Mouse (Mus musculus) T-cell, adult 2 months (primary cell): ENCODE results near the gene Lypd5.
A peak's percentile ranks its signal among the peaks of the same experiment; 100 is the strongest.

ENCODE experiments used
- DNase-seq: peaks from one replicate; pipeline ENCODE4 v3.0.0; 2022; ENCODE audit warnings: low spot score

The Lypd5 gene

DNA sequence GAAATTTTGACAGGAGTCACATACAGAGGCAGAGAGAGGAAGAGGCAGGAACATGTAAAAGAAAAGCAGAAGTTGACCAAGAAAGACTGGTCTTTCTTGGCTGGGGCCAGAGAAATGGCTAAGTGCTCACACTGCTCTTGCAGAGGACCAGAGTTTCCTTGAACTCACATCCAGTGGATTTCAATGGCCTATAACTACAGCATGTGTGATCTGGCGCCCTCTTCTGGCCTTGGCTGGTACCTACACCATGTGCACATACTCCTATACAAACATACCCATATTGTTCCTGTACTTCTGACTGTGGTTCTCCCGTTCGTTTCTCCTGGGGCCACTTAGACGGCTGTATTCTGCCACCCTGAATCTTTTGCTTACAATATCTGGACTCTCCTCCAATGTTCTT is 12.0 kb downstream of the Lypd5 start:
- no peak for DNase-seq

DNA sequence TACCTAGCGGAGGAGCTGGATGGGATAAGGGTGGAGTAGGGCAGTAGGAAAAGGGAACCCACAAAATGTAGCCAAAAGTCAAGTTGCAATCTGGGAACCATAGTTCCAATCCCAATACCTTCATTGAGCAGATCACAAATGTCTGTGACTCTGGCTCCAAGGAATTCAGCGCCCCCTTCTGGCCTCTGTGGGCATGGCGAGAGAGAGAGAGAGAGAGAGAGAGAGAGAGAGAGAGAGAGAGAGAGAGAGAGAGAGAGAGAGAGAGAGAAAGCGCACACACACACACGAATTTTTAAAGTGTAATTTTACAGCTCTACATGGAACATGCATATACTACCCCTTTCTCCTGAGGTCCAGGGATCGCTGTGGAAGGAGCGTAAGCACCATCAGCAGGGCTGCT is 14.2 kb downstream of the Lypd5 start:
- peak; percentile 65 for DNase-seq

DNA sequence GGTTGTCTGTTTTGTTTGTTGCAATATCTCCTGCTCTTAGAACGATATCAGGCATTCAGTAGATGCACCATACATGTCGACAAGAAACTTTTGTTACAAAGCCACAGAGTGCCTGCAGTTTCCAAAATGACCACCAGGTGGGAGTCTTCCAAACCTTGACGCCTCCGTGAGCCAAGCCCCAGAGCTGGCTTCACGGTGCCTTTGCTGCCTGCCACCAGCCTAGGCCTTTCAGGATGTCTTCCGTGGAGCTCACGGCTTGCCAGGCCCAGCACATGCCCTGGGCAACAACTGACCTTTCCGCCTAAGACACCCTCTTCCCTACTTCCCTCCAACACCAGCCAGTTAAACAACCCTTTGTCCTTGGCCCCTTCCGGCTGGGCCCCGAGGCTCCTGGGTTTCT is 15.8 kb downstream of the Lypd5 start:
- peak; percentile 87 for DNase-seq

DNA sequence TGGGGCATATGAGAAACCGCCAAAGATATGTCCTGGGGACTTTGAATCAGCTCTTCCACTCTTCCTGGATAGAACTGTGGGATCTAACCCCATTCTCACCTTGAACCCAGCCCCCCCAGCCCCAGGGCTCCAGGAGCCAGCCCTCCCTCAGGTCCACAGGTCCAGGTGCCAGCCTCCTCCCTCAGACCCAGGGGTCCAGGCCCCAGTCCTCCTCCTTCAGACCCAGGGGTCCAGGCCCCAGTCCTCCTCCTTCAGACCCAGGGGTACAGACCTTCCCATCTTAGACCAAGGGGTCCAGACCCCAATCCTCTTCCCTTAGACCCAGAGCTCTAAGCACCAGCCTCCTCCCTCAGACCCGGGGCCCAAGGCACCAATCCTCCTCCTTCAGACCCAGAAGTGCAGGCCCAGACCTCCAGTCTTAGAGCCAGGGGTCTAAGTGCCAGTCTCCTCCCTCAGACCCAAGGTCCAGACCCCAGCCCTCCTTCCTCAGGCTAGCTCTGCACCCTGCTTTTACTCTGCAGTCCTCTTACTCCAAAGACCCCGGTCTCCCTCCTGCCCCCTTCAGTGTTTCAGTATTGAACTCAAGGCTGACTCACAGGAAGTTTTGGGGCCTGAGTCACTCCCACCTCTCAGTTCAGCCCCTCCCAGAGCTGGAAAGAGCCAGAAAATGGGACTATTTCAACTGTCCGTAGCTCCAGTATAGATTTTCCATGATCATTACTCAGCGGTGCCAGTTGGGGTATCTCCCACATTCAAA is 16.4 kb downstream of the Lypd5 start:
- DNase-seq = no peak

DNA sequence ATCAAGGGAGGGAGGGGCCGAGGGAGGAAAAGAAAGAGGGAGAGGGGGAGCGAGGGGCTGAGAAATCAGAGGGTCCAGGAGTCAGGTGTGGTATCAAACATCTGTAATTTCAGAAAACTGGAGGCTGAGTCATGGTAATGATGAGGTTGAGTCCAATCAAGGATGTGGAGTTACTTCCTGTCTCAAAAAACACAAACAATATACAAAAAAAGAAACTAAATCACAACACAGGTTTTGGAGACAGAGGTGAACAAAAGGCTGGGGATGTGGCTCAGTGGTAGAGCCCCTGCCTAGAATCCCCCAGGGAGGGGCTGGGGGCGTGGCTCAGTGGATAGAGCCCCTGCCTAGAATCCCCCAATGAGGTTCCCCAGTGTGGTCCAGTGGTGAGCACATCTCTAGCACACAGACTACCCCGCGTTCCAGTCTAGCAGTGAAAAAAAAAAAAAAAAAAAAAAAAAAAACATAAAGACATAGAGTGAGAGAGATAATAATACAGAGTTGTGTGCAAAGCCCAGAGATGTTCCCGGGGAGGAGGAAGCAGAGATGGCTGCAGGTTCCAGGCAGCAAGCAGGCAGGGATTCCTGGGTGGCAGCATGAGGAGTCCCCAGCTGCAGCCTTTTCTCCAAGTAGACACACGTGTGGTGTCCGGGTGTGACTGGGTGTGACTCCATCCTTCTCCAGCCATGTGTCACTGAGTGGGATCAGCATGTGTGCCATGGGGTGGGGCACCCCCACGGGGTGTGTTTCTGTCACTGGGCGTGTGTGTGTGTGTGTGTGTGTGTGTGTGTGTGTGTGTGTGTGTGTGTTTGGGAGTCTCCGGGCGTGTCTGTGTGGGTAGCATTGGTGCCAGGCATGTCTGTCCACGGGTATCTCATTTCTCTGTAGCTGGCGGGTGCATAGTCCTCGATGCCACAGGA is 18.0 kb downstream of the Lypd5 start:
- no peak for DNase-seq

DNA sequence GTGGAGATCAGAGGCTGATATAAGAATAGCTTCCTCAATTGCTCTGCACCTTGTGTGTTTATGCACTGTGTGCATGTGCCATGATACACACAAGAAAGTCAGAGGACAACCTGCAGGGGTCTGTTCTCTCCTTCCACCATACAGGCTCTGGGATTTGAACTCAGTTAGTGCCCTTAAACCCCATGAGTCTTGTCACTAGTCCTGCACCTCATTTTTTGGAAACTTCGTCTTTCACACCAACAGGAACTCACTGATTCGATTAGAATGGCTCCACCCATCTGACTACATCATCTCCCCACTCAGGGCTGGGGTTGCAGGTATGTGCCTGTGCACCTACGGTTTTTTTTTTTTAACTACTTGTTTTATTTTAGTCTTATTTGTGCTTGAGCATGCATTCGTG is 19.2 kb downstream of the Lypd5 start:
- DNase-seq = no peak

DNA sequence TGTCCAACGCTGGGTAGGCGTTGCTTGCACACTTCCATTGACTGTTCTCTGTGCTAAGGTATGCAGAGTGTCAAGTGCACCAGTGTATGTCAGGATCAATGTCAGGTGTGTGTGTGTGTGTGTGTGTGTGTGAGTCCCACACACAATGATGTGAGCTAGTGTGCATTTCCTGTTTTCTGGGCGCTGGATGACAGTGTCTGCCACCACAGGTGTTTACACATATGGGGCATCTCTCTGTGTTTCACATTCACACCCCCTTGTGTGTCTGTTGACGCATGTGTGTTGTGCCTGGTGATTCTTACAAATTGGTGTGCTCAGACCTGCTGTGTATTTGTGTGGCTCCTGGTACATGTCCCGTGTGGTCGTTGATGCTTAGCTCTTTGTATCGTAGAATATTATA is 19.9 kb downstream of the Lypd5 start:
- peak; percentile 51 for DNase-seq

DNA sequence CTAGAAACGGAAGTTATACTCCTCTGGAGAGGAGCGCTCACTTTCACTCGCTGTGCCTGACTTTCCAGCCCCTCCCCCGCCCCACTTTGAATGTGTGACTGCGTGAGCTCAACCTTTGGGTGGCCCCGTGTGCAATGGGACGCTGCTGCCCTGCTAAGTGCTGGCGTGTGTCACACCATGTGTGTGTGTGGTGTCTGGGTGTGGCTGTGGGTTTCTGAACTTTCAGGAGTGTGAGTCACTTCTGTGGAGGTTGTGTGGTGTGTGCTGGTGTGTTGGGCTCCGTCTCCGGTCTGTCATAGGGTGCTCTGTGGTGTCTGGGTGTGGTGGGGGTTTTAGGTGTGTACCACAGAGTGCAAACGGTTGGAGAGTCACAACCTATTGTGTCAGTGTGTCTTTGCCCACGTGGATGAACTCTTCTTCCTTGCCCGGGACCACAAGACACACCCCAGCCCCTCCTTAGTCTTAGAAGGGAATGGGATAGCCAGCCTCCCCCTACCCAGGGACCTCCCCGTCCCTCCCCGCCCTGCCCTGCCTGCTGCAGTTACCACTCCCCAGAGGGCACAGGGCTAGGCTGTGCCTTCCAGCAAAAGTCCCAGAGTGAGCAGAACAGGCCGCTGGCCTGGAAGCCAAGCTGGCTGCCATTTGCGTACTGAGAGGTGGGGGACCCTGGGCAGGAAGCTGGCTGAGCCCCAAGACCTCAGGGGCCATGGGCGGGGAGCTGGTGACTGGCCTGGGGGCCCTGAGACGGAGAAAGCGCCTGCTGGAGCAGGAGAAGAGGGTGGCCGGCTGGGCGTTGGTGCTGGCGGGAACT is 20.9 kb downstream of the Lypd5 start, which contains the start of gene Kcnn4:
Gene Kcnn4 (plus strand): TSS at position 533 of the 811 bp plus-strand sequence.
- DNase-seq = peak; percentile 93

DNA sequence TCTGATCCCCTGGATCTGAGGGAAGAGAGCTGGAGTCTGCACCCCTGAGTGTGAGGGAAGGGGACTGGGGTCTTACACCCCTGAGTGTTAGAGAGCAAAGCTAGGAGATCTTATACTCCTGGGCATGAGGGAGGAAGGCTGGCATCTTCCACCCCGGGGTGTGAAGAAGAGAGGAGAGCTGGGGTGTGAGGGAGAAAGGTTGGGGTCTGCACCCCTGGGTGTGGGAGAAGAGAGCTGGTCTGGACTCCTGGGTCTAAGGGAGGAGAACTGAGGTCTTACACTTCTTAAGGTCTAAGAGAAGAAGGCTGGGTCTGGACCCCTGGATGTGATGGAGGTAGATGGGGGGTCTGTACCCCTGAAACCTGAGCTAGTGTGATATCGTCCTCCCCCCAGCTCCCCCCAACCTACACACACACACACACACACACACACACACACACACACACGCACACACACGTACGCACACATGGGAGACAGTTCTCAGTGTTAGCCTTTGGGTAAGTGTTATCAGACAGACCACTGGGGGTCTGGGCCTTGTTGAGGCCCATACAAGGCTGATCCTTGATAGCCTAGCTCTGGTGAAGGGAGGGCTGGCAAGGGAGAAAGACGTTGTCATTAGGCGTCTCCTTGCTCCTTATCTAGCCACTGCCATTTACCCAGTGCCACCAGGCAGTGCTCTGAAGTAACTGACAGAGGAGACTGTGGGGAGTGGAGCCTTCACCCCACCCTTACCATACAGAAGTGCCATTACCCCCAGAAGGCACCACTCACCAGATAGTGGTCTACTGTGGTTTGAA is 22.2 kb downstream of the Lypd5 start:
- no peak for DNase-seq

DNA sequence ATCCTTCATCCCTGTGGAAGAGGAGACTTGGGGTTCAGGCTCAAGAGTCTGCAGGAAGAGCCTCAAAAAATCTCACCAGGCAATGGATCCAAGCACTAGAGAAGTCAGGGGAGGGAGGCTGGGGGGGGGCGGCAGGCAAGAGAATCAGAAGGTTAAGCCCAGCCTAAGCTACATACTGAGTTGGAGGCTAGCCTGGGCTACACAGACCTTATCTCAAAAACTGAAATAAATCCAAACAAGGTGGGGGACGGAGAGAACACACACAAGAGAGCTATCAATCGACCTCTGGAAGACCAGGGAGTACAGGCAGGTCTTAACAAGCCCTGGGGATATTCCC is 22.8 kb downstream of the Lypd5 start:
- no peak for DNase-seq

DNA sequence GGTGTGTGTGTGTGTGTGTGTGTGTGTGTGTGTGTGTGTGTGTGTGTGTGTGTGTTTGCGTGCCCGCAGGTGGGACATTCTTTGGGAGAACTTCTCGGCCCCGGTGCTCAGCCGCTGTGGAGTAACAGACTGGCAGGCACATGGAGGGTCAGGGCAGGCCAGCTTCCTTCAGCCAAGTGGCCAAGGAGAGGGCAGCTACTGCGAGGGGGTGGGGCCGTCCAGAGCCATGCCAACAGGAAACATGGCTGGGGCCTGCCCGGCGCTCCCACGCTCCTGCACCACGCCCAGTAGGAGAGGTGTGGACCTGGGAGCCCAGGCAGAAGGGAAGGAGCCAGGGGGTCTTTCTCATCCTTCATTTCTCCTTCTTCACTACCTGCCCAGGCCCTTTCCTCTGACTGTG is 23.3 kb downstream of the Lypd5 start:
- DNase-seq = no peak

DNA sequence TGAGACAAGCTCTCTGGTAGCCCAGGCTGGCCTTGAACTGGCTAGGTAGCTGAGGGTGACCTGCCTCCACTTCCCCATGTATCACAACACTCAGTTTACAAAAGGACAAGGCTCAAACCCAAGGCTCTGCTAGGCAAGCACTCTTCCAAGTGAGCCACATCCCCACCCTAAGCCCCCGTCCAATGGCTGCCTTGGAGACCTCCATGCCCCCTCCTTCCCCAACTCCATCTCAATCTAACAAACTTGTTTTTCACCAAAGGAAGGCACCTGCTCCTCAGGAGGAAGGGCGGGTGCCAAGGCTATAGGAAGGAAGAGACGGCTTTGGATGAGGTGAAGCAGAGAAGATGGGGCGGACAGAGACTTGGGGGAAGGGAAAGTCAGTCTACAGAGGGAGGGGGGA is 23.8 kb downstream of the Lypd5 start:
- peak; percentile 45 for DNase-seq

DNA sequence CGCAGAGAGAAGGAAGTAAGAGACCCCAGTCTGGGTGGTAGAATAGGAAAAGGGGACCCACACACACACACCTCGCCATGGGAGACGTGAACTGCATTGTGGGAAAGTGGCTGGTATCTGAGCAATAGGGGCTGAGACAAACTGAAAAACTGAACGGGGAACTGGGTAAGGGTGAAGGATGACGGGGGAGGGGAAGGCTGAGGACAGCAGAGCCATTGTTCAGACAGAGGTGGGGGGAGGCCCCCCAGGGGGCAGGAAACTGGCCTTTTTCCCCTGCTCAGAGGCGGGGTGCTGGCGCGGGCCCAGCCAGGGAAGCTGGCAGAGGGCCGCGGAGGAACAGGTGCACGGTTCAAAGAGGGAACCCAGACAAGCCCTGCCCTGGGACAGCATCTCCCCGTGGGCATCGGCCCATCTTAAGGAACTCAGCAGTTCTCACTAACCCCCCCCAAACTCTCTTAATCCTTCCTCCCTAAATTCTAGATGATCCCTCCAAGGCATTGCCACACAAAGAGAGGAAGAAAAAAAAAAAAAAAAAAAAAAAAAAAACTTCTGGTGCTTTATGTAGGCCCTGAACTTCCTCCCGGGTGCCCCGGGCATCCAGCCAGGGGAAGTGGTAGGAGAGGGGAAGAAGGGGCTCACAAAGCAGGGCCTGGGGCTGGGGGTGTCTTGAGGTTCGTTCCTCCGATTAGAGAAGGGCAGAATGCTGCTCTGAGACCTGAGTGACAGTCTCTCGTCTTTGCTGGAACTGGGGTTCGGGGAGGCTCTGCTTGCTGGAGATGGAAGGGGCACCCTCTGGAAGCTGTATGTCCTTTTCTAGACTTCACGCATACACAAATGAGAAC is 24.8 kb downstream of the Lypd5 start:
- peak; percentile 82 for DNase-seq

DNA sequence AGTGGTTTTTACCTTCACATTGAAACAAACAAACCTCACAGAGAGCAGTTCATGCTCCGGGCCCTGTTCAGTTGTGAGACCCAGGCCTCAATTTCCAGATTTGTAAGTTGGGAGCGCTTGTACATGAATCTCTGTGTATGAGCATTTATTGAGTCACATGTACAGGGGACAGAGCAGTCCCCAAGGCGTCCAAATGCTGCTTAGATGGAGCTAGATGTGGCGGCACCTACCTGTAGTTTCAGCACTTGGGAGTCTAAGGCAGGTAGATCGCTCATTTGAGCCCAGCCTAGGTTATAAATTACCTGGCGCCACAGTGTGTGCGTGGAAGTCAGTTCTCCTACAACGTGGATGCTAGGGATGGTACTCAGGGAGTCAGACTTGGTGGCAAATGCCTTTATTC is 27.5 kb downstream of the Lypd5 start:
- no peak for DNase-seq

DNA sequence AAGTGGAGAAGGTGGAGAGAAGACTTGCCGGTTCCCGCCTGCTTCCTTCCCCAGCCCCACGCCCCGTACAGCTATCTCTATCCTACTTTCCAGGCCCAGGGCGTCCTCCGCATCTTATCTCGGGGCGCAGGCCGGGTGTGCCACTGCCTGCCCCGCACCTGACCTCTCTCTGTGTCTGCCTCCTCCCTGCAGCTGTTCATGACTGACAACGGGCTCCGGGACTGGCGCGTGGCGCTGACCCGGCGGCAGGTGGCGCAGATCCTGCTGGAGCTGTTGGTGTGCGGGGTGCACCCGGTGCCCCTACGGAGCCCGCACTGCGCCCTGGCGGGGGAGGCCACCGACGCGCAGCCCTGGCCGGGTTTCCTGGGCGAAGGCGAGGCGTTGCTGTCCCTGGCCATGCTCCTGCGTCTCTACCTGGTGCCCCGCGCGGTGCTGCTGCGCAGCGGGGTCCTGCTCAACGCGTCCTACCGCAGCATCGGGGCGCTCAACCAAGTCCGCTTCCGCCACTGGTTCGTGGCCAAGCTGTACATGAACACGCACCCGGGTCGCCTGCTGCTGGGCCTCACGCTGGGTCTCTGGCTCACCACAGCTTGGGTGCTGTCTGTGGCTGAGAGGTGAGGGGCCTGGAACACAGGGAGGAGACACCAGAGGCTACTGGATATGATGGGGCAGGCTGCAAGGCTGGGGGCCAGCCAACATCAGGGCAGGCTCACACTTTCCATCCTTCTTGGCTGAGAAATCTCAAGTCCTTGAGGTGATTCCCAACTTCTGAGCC is 28.3 kb downstream of the Lypd5 start:
- DNase-seq = peak; percentile 63

DNA sequence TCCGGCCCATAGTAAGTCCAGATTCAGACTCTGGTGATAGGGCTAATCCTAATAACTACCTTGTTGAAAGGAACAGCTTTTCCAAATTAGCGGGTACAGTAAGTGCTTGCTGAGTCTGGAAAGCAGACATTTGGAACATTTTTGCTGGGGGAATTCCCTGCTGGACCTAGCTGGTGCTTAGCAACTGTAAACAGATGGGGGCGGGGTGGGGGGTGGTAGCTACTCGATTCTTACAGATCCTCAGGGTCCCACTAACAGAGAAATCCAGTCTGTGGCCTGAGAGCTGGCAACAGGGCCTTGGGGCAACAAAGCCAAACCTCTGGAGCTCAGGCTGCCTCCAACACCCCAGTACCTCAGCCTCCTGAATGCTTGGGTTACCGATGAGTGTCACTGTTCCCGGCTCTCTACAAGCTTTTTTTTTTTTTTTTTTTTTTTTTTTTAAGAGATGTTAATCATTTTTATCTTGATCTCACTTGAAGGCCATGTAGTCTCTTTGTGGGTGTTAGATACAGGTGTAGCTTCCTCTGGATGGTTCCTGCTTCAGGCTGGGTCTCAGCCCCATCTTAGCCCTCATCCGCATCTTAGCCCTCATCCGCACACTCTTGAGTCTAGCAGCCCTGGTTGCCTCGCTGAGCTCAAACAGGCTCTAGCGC is 29.2 kb downstream of the Lypd5 start:
- DNase-seq = peak; percentile 74

DNA sequence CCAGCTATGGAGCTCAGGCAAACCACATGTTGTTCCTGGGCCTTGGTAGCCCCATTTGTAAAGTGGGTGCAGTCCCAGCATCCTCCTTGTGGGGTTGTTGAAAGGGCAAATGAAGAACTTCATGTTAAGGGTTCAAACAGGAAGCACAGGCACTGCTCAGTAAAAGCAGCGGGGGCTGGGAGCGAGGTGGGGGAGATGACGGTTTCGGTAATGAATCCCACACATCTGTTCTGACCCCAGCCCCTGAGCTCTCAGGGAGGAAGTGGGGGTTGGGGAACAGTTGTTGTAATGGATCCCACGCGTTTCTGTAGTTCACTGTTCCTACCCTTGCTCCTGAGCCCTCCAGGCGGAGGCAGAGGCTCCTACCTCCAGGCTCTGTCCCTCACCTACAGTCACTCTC is 30.9 kb downstream of the Lypd5 start:
- DNase-seq = peak; percentile 72

DNA sequence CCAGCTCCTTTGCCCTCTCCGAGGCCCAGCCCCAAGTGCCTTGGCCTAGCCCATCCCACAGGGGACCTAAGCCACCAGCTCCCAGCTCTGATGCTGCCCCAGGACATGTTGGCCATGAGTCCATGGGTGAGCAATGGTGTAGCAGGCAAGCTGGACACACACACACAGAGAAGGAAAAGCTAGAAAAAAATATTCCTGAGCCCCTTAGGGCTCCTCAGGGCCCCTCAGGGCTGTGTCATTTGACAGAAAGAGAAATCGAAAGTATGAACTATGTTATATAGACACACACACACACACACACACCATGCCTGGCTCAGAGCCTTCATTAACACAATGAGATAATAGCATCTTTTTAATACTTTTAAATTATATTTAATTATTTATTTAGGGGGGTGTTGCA is 31.4 kb downstream of the Lypd5 start:
- no peak for DNase-seq

DNA sequence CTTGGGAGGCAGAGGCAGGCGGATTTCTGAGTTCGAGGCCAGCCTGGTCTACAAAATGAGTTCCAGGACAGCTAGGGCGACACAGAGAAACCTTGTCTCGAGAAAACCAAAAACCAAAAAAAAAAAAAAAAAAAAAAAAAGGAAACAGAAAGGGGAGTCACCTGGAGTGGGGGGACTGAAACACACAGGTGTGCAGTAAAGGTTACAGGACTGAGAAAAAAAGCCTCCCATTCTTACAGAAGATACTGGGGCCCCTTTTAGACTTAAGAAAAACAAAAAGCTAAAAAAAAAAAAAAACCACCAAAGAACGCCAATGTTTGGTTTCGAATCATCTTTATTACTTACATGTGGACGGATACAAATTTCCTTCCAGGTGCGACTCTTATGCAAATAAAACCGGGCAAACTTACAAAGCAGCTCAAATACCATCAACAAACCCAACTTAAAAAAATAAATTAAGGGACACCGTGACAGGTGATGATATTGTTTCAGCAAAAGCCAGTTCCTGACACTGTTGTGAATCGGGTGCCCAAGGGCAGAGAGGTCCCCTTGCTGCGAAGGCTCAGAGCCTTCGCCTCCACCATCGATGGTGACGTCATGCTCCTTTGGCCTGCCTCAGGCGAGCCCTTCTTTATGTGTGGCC is 33.9 kb downstream of the Lypd5 start:
- DNase-seq = no peak
